Mouse (Mus musculus) MEL (cell line): ENCODE results near the gene Ppp2r5e.

Experiments
- CHD1 ChIP-seq: IDR thresholded peaks from 2 replicates; pipeline ENCODE4 v1.6.1; 2012; ENCODE audit warnings: low read depth, mild to moderate bottlenecking, inconsistent platforms, low read length, improper control_type of control experiment
- CTCF ChIP-seq, 3 experiments: IDR thresholded peaks in 2 of 3; conservative IDR thresholded peaks in 1 of 3; 2 replicates each; pipeline ENCODE4 v1.5.1; 2011 to 2012; ENCODE audit warnings: low read length in 3 of 3, low read depth in 2 of 3, mild to moderate bottlenecking in 2 of 3, improper control_type of control experiment in 1 of 3, inconsistent platforms in 1 of 3, mixed read lengths in 1 of 3, moderate library complexity in 1 of 3; ENCODE audit not compliant: control insufficient read depth in 1 of 3, insufficient read depth in 1 of 3, poor library complexity in 1 of 3, severe bottlenecking in 1 of 3
- GABPA ChIP-seq: IDR thresholded peaks from 2 replicates; pipeline ENCODE4 v1.6.1; 2012; ENCODE audit warnings: low read depth, mild to moderate bottlenecking, inconsistent platforms, low read length, improper control_type of control experiment, moderate library complexity
- GATA1 ChIP-seq: IDR thresholded peaks from 2 replicates; pipeline ENCODE4 v1.6.1; 2011; ENCODE audit warnings: low read depth, low read length, improper control_type of control experiment
- HCFC1 ChIP-seq: IDR thresholded peaks from 2 replicates; pipeline ENCODE4 v1.6.1; 2012; ENCODE audit warnings: low read depth, mild to moderate bottlenecking, inconsistent platforms, low read length, improper control_type of control experiment, moderate library complexity
- MXI1 ChIP-seq: IDR thresholded peaks from 2 replicates; pipeline ENCODE4 v1.6.1; 2011; ENCODE audit warnings: mild to moderate bottlenecking, low read depth, low read length, improper control_type of control experiment
- MYB ChIP-seq: IDR thresholded peaks from 2 replicates; pipeline ENCODE4 v1.6.1; 2011; ENCODE audit warnings: mild to moderate bottlenecking, low read depth, low read length, improper control_type of control experiment
- MYC ChIP-seq: IDR thresholded peaks from 2 replicates; pipeline ENCODE4 v1.6.1; 2011; ENCODE audit warnings: low read depth, mild to moderate bottlenecking, low read length, improper control_type of control experiment, moderate library complexity
- NELFE ChIP-seq: IDR thresholded peaks from 2 replicates; pipeline ENCODE4 v1.6.1; 2011; ENCODE audit warnings: low read depth, low read length, improper control_type of control experiment
- TAL1 ChIP-seq: IDR thresholded peaks from 2 replicates; pipeline ENCODE4 v1.6.1; 2012; ENCODE audit warnings: mild to moderate bottlenecking, inconsistent platforms, low read length, moderate library complexity, mixed read lengths

- no peak for TF ChIP-seq GABPA
- TF ChIP-seq CTCF (IDR thresholded peaks at IDR 0.05 in 2 of 3, conservative IDR thresholded peaks at IDR 0.05 in 1 of 3; ENCODE audit: control insufficient read depth in 1 of 3, insufficient read depth in 1 of 3, low read depth in 2 of 3, low read length in 3 of 3, poor library complexity in 1 of 3, severe bottlenecking in 1 of 3) = no peak
- TF ChIP-seq HCFC1 = no peak
- no peak for TF ChIP-seq MYB
- no peak for TF ChIP-seq GATA1
- TF ChIP-seq TAL1 = no peak
- no peak for TF ChIP-seq CHD1
- TF ChIP-seq MYC = no peak
- TF ChIP-seq NELFE = no peak
- TF ChIP-seq MXI1 = no peak
Observed at GRCm38 (mm10) chr12:75615556-75615955, 19.5 kb upstream of the Ppp2r5e start.
